Mouse (Mus musculus): ENCODE results near the gene Rhob.

The Rhob gene

GRCm38 (mm10) chr12:8499871-8500596 lies at the start of gene Rhob:
Gene Rhob (minus strand): TSS chr12:8500009.
- DNase-seq (ENCODE audit: low read depth, low spot score) = peak; percentile 97

GRCm38 (mm10) chr12:8547357-8547756 lies 47.5 kb upstream of the Rhob start:
- peak; percentile 85 for DNase-seq (ENCODE audit: low read depth, low spot score)

DNA sequence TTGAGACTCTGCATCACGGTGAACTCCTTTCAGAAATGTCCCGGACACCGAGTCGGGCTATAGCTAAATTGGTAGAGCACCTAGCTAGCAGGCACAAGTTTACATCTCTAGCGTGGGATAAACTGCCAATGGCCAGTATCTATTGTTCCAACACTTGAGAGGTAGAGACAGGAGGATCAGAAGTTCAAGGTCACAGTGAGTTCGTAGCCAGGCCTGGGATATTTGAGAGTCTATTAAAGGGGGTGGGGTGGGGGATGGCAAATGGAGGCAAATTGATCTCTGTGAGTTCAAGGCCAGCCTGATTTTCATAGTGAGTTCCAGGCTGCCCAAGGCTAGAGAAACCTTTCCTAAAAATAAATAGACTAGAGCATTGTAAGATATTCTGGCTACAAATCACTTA lies 47.0 kb upstream of the Rhob start:
- no peak for DNase-seq (ENCODE audit: low read depth, low spot score)

DNA sequence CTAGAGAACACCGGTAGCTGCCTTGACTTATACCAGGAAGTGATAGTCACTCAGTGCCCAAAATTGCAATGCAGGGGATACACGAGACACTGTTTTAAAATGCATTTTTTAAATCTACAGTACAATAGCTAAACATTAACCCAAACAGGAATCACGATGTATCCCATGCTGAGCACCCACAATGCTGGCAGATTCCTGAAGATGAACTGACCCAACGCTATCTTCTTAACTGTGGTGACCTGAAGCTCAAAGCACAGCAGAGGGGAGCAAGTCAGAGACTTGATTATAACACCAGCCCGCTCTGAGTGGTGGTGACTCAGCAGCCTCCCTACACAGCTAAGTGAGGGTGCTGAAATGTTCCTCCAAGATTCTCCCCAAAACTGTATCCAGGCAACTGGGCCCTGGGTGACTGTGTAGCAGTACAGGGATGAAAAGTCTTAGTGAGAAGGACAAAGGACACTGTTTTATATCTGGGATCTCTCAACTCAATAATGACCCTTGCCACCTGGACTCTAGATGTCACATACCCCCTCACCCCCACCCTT lies 45.3 kb upstream of the Rhob start:
- DNase-seq (ENCODE audit: low read depth, low spot score) = no peak

DNA sequence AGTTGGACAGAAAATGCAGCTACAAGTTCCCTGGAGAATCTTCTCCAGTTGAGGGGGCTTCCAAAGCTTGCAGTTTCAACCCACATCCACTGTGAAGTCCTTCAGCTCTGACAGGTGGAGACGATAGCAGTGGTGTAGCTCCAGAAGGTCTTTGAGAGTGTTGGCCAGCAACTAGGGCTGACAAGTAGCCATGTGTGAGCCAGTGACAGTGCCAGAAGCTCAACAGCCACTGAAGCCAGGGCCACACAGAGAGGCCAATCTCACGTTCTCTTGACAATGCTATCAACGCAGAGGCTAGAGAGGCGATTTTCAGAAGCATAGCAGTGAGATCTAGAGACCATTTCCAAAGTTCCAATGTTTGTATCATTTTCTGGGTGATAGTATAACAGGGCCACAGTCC lies 42.6 kb upstream of the Rhob start:
- DNase-seq (ENCODE audit: low read depth, low spot score) = no peak

DNA sequence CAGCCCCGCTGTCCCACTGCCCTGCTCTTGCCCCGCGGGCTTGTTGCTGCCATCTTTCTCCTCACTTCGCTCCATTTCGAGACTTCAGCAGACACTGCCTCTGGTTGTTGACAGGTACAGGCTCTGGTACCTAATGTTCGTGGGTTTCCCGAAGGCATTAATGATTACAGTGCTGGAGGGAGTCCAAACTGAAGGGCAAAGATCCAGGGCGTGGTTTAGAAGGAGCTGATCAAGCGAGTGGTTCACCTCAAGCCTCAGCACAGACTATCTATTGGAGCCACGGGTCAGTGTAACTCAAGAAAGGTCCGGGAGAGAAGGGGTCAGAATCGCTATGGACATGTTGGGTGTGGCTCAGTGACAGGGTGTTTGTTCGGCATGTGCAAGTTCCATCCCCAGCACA lies 39.7 kb upstream of the Rhob start:
- DNase-seq (ENCODE audit: low read depth, low spot score) = no peak

DNA sequence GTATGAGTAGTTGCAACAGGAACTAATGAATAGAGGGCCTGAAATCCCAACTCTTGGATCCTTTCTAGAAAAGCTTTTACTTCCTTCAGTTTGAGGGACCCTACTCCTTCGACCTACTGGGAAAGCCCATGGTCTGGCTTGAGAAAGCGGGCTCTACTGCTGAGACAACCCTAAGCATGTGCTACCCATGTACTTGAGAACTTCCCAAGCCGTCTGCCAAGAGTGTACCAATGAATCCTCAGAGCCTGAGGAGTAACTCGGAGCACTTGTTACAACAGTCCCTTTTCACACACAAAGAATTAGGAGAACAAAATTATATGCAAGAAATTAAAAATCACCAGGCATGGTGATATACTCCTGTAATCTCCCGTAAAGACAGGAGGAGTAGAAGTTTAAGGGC lies 37.5 kb upstream of the Rhob start:
- DNase-seq (ENCODE audit: low read depth, low spot score) = no peak

GRCm38 (mm10) chr12:8536221-8536965 lies 36.6 kb upstream of the Rhob start:
- DNase-seq (ENCODE audit: low read depth, low spot score) = no peak

GRCm38 (mm10) chr12:8535596-8535995 lies 35.8 kb upstream of the Rhob start:
- no peak for DNase-seq (ENCODE audit: low read depth, low spot score)

DNA sequence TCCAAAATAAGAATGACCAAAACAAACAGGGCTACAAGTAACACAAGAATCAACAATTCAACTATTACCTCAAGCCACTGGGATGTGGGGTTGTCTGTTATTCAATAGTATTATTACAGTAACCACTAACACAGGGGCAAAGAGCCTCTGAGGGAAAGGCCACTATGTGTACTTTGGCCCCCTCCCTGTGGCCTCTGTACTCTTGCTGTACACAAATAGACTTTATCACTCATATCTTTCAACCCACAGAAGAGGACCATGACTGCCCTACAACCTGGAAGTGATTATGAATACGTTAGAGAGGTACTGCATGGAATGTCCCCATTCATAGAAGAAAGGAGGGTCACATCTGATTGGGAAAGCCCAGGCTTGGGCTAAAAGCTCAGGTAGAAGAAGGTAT lies 35.1 kb upstream of the Rhob start:
- DNase-seq (ENCODE audit: low read depth, low spot score) = no peak

- DNase-seq (ENCODE audit: low read depth, low spot score) = no peak
These were observed 28.0 kb upstream of the Rhob start for GRCm38 (mm10) chr12:8527770-8528169.

GRCm38 (mm10) chr12:8527175-8527574 lies 27.4 kb upstream of the Rhob start:
- DNase-seq (ENCODE audit: low read depth, low spot score) = no peak

- no peak for DNase-seq (ENCODE audit: low read depth, low spot score)
These were observed 24.3 kb upstream of the Rhob start for GRCm38 (mm10) chr12:8524062-8524461.

DNA sequence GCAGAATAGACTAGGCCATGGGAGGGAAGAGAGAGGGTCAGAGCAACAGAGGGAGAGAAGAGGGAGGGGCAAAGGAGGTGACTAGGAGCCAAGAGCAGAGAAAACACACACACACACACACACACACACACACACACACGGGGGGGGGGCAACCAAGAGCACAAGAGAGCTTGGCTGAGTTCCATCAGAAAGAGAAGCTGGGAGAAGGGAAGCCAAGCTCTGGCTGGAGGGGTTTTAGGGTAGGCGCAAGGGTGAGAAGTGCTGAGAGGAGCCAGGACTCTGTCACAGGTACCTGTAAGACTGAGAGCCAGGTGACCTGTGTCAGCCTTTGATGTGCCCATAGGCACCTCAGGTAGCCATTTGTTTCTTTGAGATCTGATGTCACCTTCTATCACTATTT lies 22.9 kb upstream of the Rhob start:
- DNase-seq (ENCODE audit: low read depth, low spot score) = no peak

GRCm38 (mm10) chr12:8521375-8522047 lies 21.7 kb upstream of the Rhob start:
- DNase-seq (ENCODE audit: low read depth, low spot score) = no peak

DNA sequence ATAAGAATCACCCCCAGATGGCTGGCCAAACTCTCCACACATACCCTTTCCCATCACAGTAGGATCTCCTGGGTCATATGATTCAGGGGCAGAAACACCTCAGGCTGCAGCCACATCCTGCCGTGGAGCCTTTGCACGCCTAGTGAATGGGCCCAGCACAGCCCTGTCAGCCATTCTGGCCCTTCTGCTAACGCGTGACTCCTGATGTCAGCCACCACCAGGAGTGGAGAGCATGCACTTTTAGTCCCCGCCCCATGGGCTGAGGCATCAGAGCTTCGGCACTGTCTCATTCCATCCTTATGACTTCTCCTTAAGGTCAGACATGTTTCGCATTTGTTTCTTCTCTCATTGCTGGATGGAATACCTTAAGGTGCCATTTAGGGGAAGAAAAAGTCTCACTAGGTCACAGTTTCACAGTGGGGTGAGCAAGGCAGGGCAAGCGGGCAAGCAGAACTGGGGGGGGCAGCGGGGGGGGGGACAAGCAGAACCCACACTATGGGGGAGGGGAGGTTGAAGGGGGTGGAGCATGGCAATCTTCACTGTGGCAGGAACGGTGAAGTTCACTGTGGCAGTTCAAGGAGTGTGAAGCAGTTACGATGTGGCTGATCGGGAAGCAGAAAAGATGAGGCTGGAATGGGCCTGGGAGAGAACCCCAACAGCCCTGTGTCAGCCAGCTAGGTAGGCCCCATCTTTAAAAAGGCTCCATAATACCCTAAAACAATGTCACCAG lies 19.8 kb upstream of the Rhob start:
- no peak for DNase-seq (ENCODE audit: low read depth, low spot score)

DNA sequence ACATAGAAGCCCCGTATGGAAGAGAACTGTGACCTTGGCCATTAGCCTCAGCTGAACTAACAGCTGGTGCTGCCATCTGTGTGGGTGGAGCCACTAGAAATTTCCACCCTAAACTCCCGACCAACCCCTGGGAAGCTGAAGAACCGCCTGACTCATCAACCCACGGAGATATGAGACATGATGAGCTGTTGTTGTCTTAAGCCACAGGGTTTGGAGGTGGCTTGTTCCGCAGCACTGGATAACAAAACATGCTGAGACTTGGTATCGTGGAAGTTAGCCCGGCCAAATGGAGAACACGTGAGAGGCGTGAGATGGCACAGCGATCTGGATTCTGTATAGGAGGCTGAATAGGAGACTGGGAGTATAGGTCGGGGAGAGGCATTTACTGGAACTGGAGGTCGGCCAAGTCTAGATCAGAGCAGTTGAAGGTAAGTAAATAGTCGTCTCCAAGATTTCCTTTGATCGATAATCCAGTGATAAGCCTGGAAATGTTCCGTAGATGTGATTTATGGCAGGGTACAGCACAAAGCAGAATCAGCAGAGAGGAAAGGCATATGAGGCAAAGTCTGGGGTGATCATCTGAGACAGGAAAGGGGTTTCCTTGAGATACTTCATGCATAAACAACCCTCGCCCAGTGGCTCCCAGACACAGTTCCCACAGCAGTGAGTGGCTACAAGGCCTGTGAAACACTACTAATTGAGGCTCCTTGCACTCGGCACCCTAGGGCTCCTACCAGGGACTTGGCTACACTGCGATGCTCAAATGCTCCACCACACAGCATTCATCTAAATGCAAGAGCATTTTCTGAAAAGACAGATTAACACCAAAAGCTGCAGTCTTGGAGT lies 11.5 kb upstream of the Rhob start:
- DNase-seq (ENCODE audit: low read depth, low spot score) = no peak

- DNase-seq (ENCODE audit: low read depth, low spot score) = no peak
These were observed 10.6 kb upstream of the Rhob start for GRCm38 (mm10) chr12:8510317-8510988.

DNA sequence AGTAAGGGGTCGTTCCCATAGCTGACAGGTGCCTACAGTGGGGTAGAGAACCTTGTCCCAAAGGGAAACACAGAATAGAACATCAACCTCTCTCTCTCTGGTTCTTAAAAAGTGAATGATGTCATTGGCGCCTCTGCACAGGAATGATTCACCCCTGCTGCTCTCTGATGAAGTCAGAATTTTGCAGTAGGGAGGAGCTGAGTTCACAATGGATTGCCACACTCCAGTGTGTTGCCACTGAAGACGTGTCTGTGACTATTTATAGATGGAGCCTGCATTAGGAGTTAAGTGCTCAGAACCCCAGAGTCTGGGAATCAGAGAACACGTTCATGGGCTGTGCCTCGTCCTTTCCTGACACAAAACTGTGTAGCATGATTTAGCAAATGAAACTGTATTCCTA lies 9.9 kb upstream of the Rhob start:
- DNase-seq (ENCODE audit: low read depth, low spot score) = no peak

All from forelimb bud, embryonic 11.5 days (tissue).